Mouse (Mus musculus): ENCODE data around the gene Tom1l2. TPM values are rescaled to one million over a fixed set of nuclear protein-coding genes. Genes with fewer than 3 reads are reported as not detected.

Tom1l2 gene
- polyA plus RNA-seq, 1 experiment: 180 TPM

GRCm38 (mm10) chr11:60292718-60293117 lies 60.0 kb downstream of the Tom1l2 start:
- Histone ChIP-seq H3K27ac (ENCODE audit: insufficient read depth, low read length) (no peak overlapping the region), H3K27me3 (ENCODE audit: control insufficient read depth, insufficient read depth, low read length) (no peaks in the 10 kb centered on the region), H3K4me1 (ENCODE audit: control insufficient read depth, insufficient read depth, low read length) (peaks cover 17% of the 10 kb centered on the region), H3K4me3 (replicated peaks; ENCODE audit: insufficient read depth, low read depth, low read length) (no peak overlapping the region)
- WGBS: 38% methylated on average over 2 of the region's 2 CpGs
- DNase-seq: peak; percentile 75 to 84
- peak; percentile 93 for TF ChIP-seq CTCF (IDR thresholded peaks at IDR 0.05; ENCODE audit: borderline replicate concordance, insufficient read depth, low read depth, low read length)
- TF ChIP-seq POLR2A (IDR thresholded peaks at IDR 0.05; ENCODE audit: borderline replicate concordance, insufficient read depth, low read length): no peak

- no peak for DNase-seq
- no peaks in the 10 kb centered on the region for H3K27me3 ChIP-seq (ENCODE audit: control insufficient read depth, insufficient read depth, low read length)
- peaks cover 15% of the 10 kb centered on the region; the same call in 1 of the 2 replicates for H3K4me1 ChIP-seq (ENCODE audit: control insufficient read depth, insufficient read depth, low read length)
- TF ChIP-seq POLR2A (IDR thresholded peaks at IDR 0.05; ENCODE audit: borderline replicate concordance, insufficient read depth, low read length) (no peak), CTCF (IDR thresholded peaks at IDR 0.05; ENCODE audit: borderline replicate concordance, insufficient read depth, low read depth, low read length) (no peak)
- 72% methylated on average over 5 of the region's 5 CpGs for WGBS
- no peak overlapping the region for H3K4me3 ChIP-seq (replicated peaks; ENCODE audit: insufficient read depth, low read depth, low read length)
- H3K27ac ChIP-seq (ENCODE audit: insufficient read depth, low read length): no peak overlapping the region
These were observed 63.7 kb downstream of the Tom1l2 start for GRCm38 (mm10) chr11:60288980-60289379.

GRCm38 (mm10) chr11:60286311-60286710 lies 66.4 kb downstream of the Tom1l2 start:
- peaks cover 15% of the 10 kb centered on the region; the same call in 1 of the 2 replicates for H3K4me1 ChIP-seq (ENCODE audit: control insufficient read depth, insufficient read depth, low read length)
- H3K27ac ChIP-seq (ENCODE audit: insufficient read depth, low read length): no peak overlapping the region; the same call in 1 of the 2 replicates
- no peak overlapping the region for H3K4me3 ChIP-seq (replicated peaks; ENCODE audit: insufficient read depth, low read depth, low read length)
- H3K27me3 ChIP-seq (ENCODE audit: control insufficient read depth, insufficient read depth, low read length): no peaks in the 10 kb centered on the region
- peak; percentile 54 to 59 for DNase-seq
- WGBS: 4% methylated on average over 4 of the region's 4 CpGs
- no peak for TF ChIP-seq CTCF (IDR thresholded peaks at IDR 0.05; ENCODE audit: borderline replicate concordance, insufficient read depth, low read depth, low read length)
- TF ChIP-seq POLR2A (IDR thresholded peaks at IDR 0.05; ENCODE audit: borderline replicate concordance, insufficient read depth, low read length): no peak

- Histone ChIP-seq H3K4me1 (ENCODE audit: control insufficient read depth, insufficient read depth, low read length) (peaks cover 17% of the 10 kb centered on the region; the same call in 1 of the 2 replicates), H3K27me3 (ENCODE audit: control insufficient read depth, insufficient read depth, low read length) (no peaks in the 10 kb centered on the region), H3K27ac (ENCODE audit: insufficient read depth, low read length) (no peak overlapping the region), H3K4me3 (replicated peaks; ENCODE audit: insufficient read depth, low read depth, low read length) (no peak overlapping the region)
- peak in 1 of 2 experiments; percentile 39 for DNase-seq
- WGBS: 52% methylated on average over 11 of the region's 11 CpGs
- no peak for TF ChIP-seq CTCF (IDR thresholded peaks at IDR 0.05; ENCODE audit: borderline replicate concordance, insufficient read depth, low read depth, low read length)
- TF ChIP-seq POLR2A (IDR thresholded peaks at IDR 0.05; ENCODE audit: borderline replicate concordance, insufficient read depth, low read length): no peak
These were observed 72.0 kb downstream of the Tom1l2 start for GRCm38 (mm10) chr11:60280429-60281414.

DNA sequence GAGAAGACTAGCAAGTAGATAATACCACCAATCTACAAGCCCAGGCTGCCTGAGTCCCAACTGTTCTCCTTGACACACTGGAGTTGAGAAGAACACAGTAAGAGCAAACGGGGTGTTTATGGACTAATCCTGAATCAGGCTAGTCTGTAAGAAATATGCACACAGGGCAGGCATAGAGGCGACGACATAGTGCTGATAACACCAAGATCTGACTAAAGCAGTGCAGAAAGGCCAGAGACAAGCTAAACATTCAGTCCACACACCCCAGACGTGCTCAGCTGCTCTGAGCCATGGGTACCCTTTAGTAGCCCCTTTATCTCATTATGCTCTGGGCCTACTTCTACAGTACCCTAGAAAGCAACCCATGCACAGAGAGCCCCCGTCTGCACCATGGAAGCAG lies 73.2 kb downstream of the Tom1l2 start:
- H3K27me3 ChIP-seq (ENCODE audit: control insufficient read depth, insufficient read depth, low read length): no peaks in the 10 kb centered on the region
- H3K4me1 ChIP-seq (ENCODE audit: control insufficient read depth, insufficient read depth, low read length): peaks cover 11% of the 10 kb centered on the region; the same call in 1 of the 2 replicates
- 90% methylated on average over 5 of the region's 5 CpGs for WGBS
- DNase-seq: no peak
- no peak overlapping the region for H3K4me3 ChIP-seq (replicated peaks; ENCODE audit: insufficient read depth, low read depth, low read length)
- TF ChIP-seq CTCF (IDR thresholded peaks at IDR 0.05; ENCODE audit: borderline replicate concordance, insufficient read depth, low read depth, low read length): no peak
- TF ChIP-seq POLR2A (IDR thresholded peaks at IDR 0.05; ENCODE audit: borderline replicate concordance, insufficient read depth, low read length): no peak
- no peak overlapping the region for H3K27ac ChIP-seq (ENCODE audit: insufficient read depth, low read length)

- Histone ChIP-seq H3K27ac (ENCODE audit: insufficient read depth, low read length) (no peak overlapping the region), H3K4me1 (ENCODE audit: control insufficient read depth, insufficient read depth, low read length) (peaks cover 20% of the 10 kb centered on the region), H3K27me3 (ENCODE audit: control insufficient read depth, insufficient read depth, low read length) (no peaks in the 10 kb centered on the region), H3K4me3 (replicated peaks; ENCODE audit: insufficient read depth, low read depth, low read length) (no peak overlapping the region)
- WGBS: 80% methylated on average over 5 of the region's 5 CpGs
- no peak for DNase-seq
- no peak for TF ChIP-seq POLR2A (IDR thresholded peaks at IDR 0.05; ENCODE audit: borderline replicate concordance, insufficient read depth, low read length)
- TF ChIP-seq CTCF (IDR thresholded peaks at IDR 0.05; ENCODE audit: borderline replicate concordance, insufficient read depth, low read depth, low read length): no peak
These were observed 74.9 kb downstream of the Tom1l2 start for GRCm38 (mm10) chr11:60277771-60278170.

GRCm38 (mm10) chr11:60277164-60277740 lies 75.5 kb downstream of the Tom1l2 start:
- 74% methylated on average over 8 of the region's 8 CpGs for WGBS
- TF ChIP-seq CTCF (IDR thresholded peaks at IDR 0.05; ENCODE audit: borderline replicate concordance, insufficient read depth, low read depth, low read length): no peak
- TF ChIP-seq POLR2A (IDR thresholded peaks at IDR 0.05; ENCODE audit: borderline replicate concordance, insufficient read depth, low read length): no peak
- no peak for DNase-seq
- no peak overlapping the region for H3K27ac ChIP-seq (ENCODE audit: insufficient read depth, low read length)
- H3K4me1 ChIP-seq (ENCODE audit: control insufficient read depth, insufficient read depth, low read length): peaks cover 20% of the 10 kb centered on the region
- H3K27me3 ChIP-seq (ENCODE audit: control insufficient read depth, insufficient read depth, low read length): no peaks in the 10 kb centered on the region
- no peak overlapping the region for H3K4me3 ChIP-seq (replicated peaks; ENCODE audit: insufficient read depth, low read depth, low read length)
